Mouse (Mus musculus): ENCODE results near the gene Omt2b. TPM values are rescaled to one million over a fixed set of nuclear protein-coding genes. Genes with fewer than 3 reads are reported as not detected.

The Omt2b gene
- polyA plus RNA-seq, 1 experiment: not detected

GRCm38 (mm10) chr9:78355611-78356010 is 28.2 kb downstream of the Omt2b start, which contains the start of gene Gsta2:
TSS of gene Gsta2 (minus strand) at chr9:78355788.
- TF ChIP-seq MYOG (IDR thresholded peaks at IDR 0.05; ENCODE audit: control insufficient read depth, extremely low read depth, insufficient read length) (no peak), FOSL1 (IDR thresholded peaks at IDR 0.05; ENCODE audit: insufficient read depth, low read length, poor library complexity, severe bottlenecking) (no peak), MYOD1 (IDR thresholded peaks at IDR 0.05; ENCODE audit: control insufficient read depth, insufficient read length, low read depth) (no peak), CEBPB (IDR thresholded peaks at IDR 0.05; ENCODE audit: low read depth) (no peak), USF1 (IDR thresholded peaks at IDR 0.05; ENCODE audit: low read depth) (no peak), CTCF (IDR thresholded peaks at IDR 0.05; ENCODE audit: control insufficient read depth, insufficient read depth, insufficient read length) (no peak), MAX (IDR thresholded peaks at IDR 0.05) (no peak)
- no peak within 1 kb of the TSS for H3K4me3 ChIP-seq (ENCODE audit: insufficient read depth, poor library complexity, severe bottlenecking)
- H3K36me3 ChIP-seq (ENCODE audit: control insufficient read depth, insufficient read depth): no peaks in the 10 kb centered on the region
- H3K79me2 ChIP-seq (ENCODE audit: control insufficient read depth, insufficient read depth): no peaks in the 10 kb centered on the region
- no peak within 1 kb of the TSS for H3ac ChIP-seq (ENCODE audit: control insufficient read depth, insufficient read length, low read depth)
- H3K79me3 ChIP-seq (ENCODE audit: low read depth): no peaks in the 10 kb centered on the region
- H3K27me3 ChIP-seq (ENCODE audit: control insufficient read depth, insufficient read depth, insufficient read length): no peaks in the 10 kb centered on the region

- Histone ChIP-seq H3ac (ENCODE audit: control insufficient read depth, insufficient read length, low read depth) (no peak overlapping the region), H3K79me2 (ENCODE audit: control insufficient read depth, insufficient read depth) (no peaks in the 10 kb centered on the region), H3K27me3 (ENCODE audit: control insufficient read depth, insufficient read depth, insufficient read length) (no peaks in the 10 kb centered on the region), H3K79me3 (ENCODE audit: low read depth) (no peaks in the 10 kb centered on the region), H3K4me3 (ENCODE audit: insufficient read depth, poor library complexity, severe bottlenecking) (no peak overlapping the region), H3K36me3 (ENCODE audit: control insufficient read depth, insufficient read depth) (no peaks in the 10 kb centered on the region)
- no peak for TF ChIP-seq MAX (IDR thresholded peaks at IDR 0.05)
- peak; percentile 39 for TF ChIP-seq CTCF (IDR thresholded peaks at IDR 0.05; ENCODE audit: control insufficient read depth, insufficient read depth, insufficient read length)
These were observed 30.7 kb downstream of the Omt2b start for GRCm38 (mm10) chr9:78358053-78358452.

DNA sequence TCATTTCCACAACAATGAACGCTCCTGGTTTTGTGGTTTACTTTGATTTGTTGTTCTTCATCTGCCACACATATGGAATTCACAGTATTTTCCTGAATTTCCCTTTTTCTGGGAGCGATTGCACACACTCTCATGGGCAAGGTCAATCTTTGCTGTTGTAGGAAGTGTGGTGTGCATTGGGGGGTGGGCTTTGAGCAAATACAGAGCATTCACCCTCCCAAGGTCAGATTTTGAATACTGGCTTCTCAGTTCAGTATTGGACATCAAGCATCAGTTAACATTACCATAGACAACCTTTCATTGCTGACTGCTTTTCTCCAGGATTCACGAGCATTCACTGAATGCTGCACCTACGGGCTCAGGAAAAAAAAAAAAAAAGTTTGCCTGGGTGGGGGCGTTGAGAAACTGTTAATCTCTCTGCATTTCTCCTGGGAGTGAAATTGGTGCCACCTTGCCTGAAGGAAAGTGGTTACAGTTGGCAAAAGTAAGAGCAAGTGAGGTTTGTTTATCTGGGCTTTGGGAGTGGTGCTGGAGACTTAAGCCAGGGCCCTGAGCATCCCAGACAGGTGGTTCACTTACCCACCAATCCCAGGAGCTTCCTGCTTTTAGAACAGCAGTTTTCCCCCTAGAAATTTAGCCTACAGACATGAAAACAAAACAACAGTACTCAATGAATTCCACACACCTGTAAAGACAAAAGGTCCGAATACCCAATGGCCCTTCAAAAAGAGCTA is 32.5 kb downstream of the Omt2b start:
- no peak overlapping the region for H3ac ChIP-seq (ENCODE audit: control insufficient read depth, insufficient read length, low read depth)
- H3K27me3 ChIP-seq (ENCODE audit: control insufficient read depth, insufficient read depth, insufficient read length): no peaks in the 10 kb centered on the region
- TF ChIP-seq USF1 (IDR thresholded peaks at IDR 0.05; ENCODE audit: low read depth): no peak
- TF ChIP-seq MYOG (IDR thresholded peaks at IDR 0.05; ENCODE audit: control insufficient read depth, extremely low read depth, insufficient read length): no peak
- no peak for TF ChIP-seq MYOD1 (IDR thresholded peaks at IDR 0.05; ENCODE audit: control insufficient read depth, insufficient read length, low read depth)
- no peak for TF ChIP-seq CEBPB (IDR thresholded peaks at IDR 0.05; ENCODE audit: low read depth)
- no peak for TF ChIP-seq MAX (IDR thresholded peaks at IDR 0.05)
- TF ChIP-seq FOSL1 (IDR thresholded peaks at IDR 0.05; ENCODE audit: insufficient read depth, low read length, poor library complexity, severe bottlenecking): no peak
- TF ChIP-seq CTCF (IDR thresholded peaks at IDR 0.05; ENCODE audit: control insufficient read depth, insufficient read depth, insufficient read length): no peak
- H3K79me2 ChIP-seq (ENCODE audit: control insufficient read depth, insufficient read depth): no peaks in the 10 kb centered on the region
- H3K79me3 ChIP-seq (ENCODE audit: low read depth): no peaks in the 10 kb centered on the region
- no peaks in the 10 kb centered on the region for H3K36me3 ChIP-seq (ENCODE audit: control insufficient read depth, insufficient read depth)
- H3K4me3 ChIP-seq (ENCODE audit: insufficient read depth, poor library complexity, severe bottlenecking): no peak overlapping the region

- no peaks in the 10 kb centered on the region for H3K36me3 ChIP-seq (ENCODE audit: control insufficient read depth, insufficient read depth)
- H3K79me2 ChIP-seq (ENCODE audit: control insufficient read depth, insufficient read depth): no peaks in the 10 kb centered on the region
- H3ac ChIP-seq (ENCODE audit: control insufficient read depth, insufficient read length, low read depth): no peak overlapping the region
- TF ChIP-seq USF1 (IDR thresholded peaks at IDR 0.05; ENCODE audit: low read depth): no peak
- no peak for TF ChIP-seq MAX (IDR thresholded peaks at IDR 0.05)
- TF ChIP-seq FOSL1 (IDR thresholded peaks at IDR 0.05; ENCODE audit: insufficient read depth, low read length, poor library complexity, severe bottlenecking): no peak
- TF ChIP-seq CTCF (IDR thresholded peaks at IDR 0.05; ENCODE audit: control insufficient read depth, insufficient read depth, insufficient read length): no peak
- no peak for TF ChIP-seq CEBPB (IDR thresholded peaks at IDR 0.05; ENCODE audit: low read depth)
- no peak for TF ChIP-seq MYOG (IDR thresholded peaks at IDR 0.05; ENCODE audit: control insufficient read depth, extremely low read depth, insufficient read length)
- no peak for TF ChIP-seq MYOD1 (IDR thresholded peaks at IDR 0.05; ENCODE audit: control insufficient read depth, insufficient read length, low read depth)
- H3K79me3 ChIP-seq (ENCODE audit: low read depth): no peaks in the 10 kb centered on the region
- no peaks in the 10 kb centered on the region for H3K27me3 ChIP-seq (ENCODE audit: control insufficient read depth, insufficient read depth, insufficient read length)
- H3K4me3 ChIP-seq (ENCODE audit: insufficient read depth, poor library complexity, severe bottlenecking): no peak overlapping the region
These were observed 33.1 kb downstream of the Omt2b start for GRCm38 (mm10) chr9:78360484-78360872.

GRCm38 (mm10) chr9:78363374-78363773 is 36.0 kb downstream of the Omt2b start:
- H3K4me3 ChIP-seq (ENCODE audit: insufficient read depth, poor library complexity, severe bottlenecking): no peak overlapping the region
- H3K79me3 ChIP-seq (ENCODE audit: low read depth): no peaks in the 10 kb centered on the region
- no peaks in the 10 kb centered on the region for H3K27me3 ChIP-seq (ENCODE audit: control insufficient read depth, insufficient read depth, insufficient read length)
- H3ac ChIP-seq (ENCODE audit: control insufficient read depth, insufficient read length, low read depth): no peak overlapping the region
- H3K36me3 ChIP-seq (ENCODE audit: control insufficient read depth, insufficient read depth): no peaks in the 10 kb centered on the region
- no peaks in the 10 kb centered on the region for H3K79me2 ChIP-seq (ENCODE audit: control insufficient read depth, insufficient read depth)
- TF ChIP-seq MAX (IDR thresholded peaks at IDR 0.05) (no peak), FOSL1 (IDR thresholded peaks at IDR 0.05; ENCODE audit: insufficient read depth, low read length, poor library complexity, severe bottlenecking) (no peak), USF1 (IDR thresholded peaks at IDR 0.05; ENCODE audit: low read depth) (no peak), CTCF (IDR thresholded peaks at IDR 0.05; ENCODE audit: control insufficient read depth, insufficient read depth, insufficient read length) (no peak), CEBPB (IDR thresholded peaks at IDR 0.05; ENCODE audit: low read depth) (no peak), MYOD1 (IDR thresholded peaks at IDR 0.05; ENCODE audit: control insufficient read depth, insufficient read length, low read depth) (no peak), MYOG (IDR thresholded peaks at IDR 0.05; ENCODE audit: control insufficient read depth, extremely low read depth, insufficient read length) (no peak)

DNA sequence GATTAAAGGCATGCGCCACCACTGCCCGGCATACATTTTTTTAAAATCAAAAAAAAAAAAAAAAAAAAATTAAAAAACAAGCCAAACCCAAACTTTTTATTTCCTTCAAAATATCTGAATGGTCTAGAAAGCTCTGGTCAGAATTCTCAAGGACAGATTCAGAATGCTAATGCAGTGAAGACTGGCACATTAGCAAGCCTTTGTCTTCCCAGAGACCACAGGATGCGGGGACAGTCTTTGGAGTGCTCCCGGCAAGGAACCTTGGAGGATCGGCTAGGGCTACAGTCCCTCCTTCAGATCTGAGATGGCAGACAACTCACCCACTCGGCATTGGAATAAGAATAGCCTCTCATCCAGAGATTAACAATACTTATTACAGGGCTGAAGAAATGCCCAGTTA is 37.3 kb downstream of the Omt2b start:
- no peaks in the 10 kb centered on the region for H3K79me2 ChIP-seq (ENCODE audit: control insufficient read depth, insufficient read depth)
- no peaks in the 10 kb centered on the region for H3K27me3 ChIP-seq (ENCODE audit: control insufficient read depth, insufficient read depth, insufficient read length)
- H3ac ChIP-seq (ENCODE audit: control insufficient read depth, insufficient read length, low read depth): no peak overlapping the region
- no peak overlapping the region for H3K4me3 ChIP-seq (ENCODE audit: insufficient read depth, poor library complexity, severe bottlenecking)
- H3K79me3 ChIP-seq (ENCODE audit: low read depth): no peaks in the 10 kb centered on the region
- TF ChIP-seq CTCF (IDR thresholded peaks at IDR 0.05; ENCODE audit: control insufficient read depth, insufficient read depth, insufficient read length): no peak
- TF ChIP-seq FOSL1 (IDR thresholded peaks at IDR 0.05; ENCODE audit: insufficient read depth, low read length, poor library complexity, severe bottlenecking): no peak
- no peak for TF ChIP-seq MYOD1 (IDR thresholded peaks at IDR 0.05; ENCODE audit: control insufficient read depth, insufficient read length, low read depth)
- no peak for TF ChIP-seq MAX (IDR thresholded peaks at IDR 0.05)
- no peak for TF ChIP-seq USF1 (IDR thresholded peaks at IDR 0.05; ENCODE audit: low read depth)
- TF ChIP-seq MYOG (IDR thresholded peaks at IDR 0.05; ENCODE audit: control insufficient read depth, extremely low read depth, insufficient read length): no peak
- no peak for TF ChIP-seq CEBPB (IDR thresholded peaks at IDR 0.05; ENCODE audit: low read depth)
- no peaks in the 10 kb centered on the region for H3K36me3 ChIP-seq (ENCODE audit: control insufficient read depth, insufficient read depth)

Data from C2C12 (cell line).